Mouse (Mus musculus) lung, postnatal 0 days (tissue): Measurements from ENCODE around the gene A030003K21Rik. TPM values are rescaled to one million over a fixed set of nuclear protein-coding genes. Genes with fewer than 3 reads are reported as not detected.
"Not testable (repeated sequence)": the region's sequence is repeated elsewhere in the genome, so short reads cannot be mapped to it uniquely, and the experiment has no call there.

Experiments
- ATAC-seq: fragments of 200-750 bp; cut with Nextera tagmentation; 2 replicates; pipeline ENCODE4 v1.8.0; 2017; ENCODE audit warnings: moderate library complexity
- DNase-seq: peaks from one replicate; pipeline ENCODE4 v3.0.0-alpha.2; 2016; ENCODE audit warnings: low spot score
- H3K27ac ChIP-seq: fragments of 300-500 bp; sonication (generic); 2 replicates; pipeline ENCODE4 v1.5.1; 2014; ENCODE audit warnings: antibody characterized with exemption, mild to moderate bottlenecking, low read length, mixed read lengths
- H3K27me3 ChIP-seq: fragments of 300-500 bp; sonication (generic); replicated peaks from 2 replicates; pipeline ENCODE4 v1.6.1; 2014; ENCODE audit warnings: low read length, mixed read lengths; ENCODE audit not compliant: insufficient read depth
- H3K36me3 ChIP-seq: fragments of 300-500 bp; sonication (generic); 2 replicates; pipeline ENCODE4 v1.6.1; 2014; ENCODE audit warnings: low read length, mixed read lengths; ENCODE audit not compliant: insufficient read depth
- H3K4me1 ChIP-seq: fragments of 300-500 bp; sonication (generic); 2 replicates; pipeline ENCODE4 v1.6.1; 2014; ENCODE audit warnings: antibody characterized with exemption, low read depth, low read length, mixed read lengths; ENCODE audit not compliant: insufficient read depth
- H3K4me2 ChIP-seq: fragments of 300-500 bp; sonication (generic); replicated peaks from 2 replicates; pipeline ENCODE4 v1.6.1; 2014; ENCODE audit warnings: low read depth, mild to moderate bottlenecking, low read length, moderate library complexity, mixed read lengths
- H3K4me3 ChIP-seq: fragments of 300-500 bp; sonication (generic); 2 replicates; pipeline ENCODE4 v1.5.1; 2014; ENCODE audit warnings: low read depth, low read length
- H3K9ac ChIP-seq: fragments of 300-500 bp; sonication (generic); replicated peaks from 2 replicates; pipeline ENCODE4 v1.6.1; 2014; ENCODE audit warnings: low read depth, mild to moderate bottlenecking
- H3K9me3 ChIP-seq: fragments of 300-500 bp; sonication (generic); 2 replicates; pipeline ENCODE4 v1.6.1; 2016; ENCODE audit warnings: low read length, mixed read lengths
- CTCF ChIP-seq: IDR thresholded peaks from 2 replicates; pipeline ENCODE4 v1.5.1; 2016; ENCODE audit warnings: antibody characterized with exemption, mild to moderate bottlenecking
- EP300 ChIP-seq: IDR thresholded peaks from 2 replicates; pipeline ENCODE4 v1.6.1; 2016; ENCODE audit warnings: antibody characterized with exemption, mild to moderate bottlenecking, control low read depth
- WGBS: fragments of 180-500 bp; shearing (Covaris S2); extraction: QIAGEN DNeasy Blood & Tissue Kit; methylation state at CpG from one replicate; pipeline ENCODE4 v1.1.7; 2014; 5-methylcytosine and 5-hydroxymethylcytosine counted together
- polyA plus RNA-seq: library from polyadenylated mRNA; unstranded; fragments of >200 nt; fragmentation: Nextera tagmentation; extraction: Ambion mirVana; gene quantifications from 2 replicates; pipeline ENCODE4 v1.2.1, GENCODE M21; 2015

A030003K21Rik gene
- polyA plus RNA-seq, 1 experiment from 2014 or later: not detected

DNA sequence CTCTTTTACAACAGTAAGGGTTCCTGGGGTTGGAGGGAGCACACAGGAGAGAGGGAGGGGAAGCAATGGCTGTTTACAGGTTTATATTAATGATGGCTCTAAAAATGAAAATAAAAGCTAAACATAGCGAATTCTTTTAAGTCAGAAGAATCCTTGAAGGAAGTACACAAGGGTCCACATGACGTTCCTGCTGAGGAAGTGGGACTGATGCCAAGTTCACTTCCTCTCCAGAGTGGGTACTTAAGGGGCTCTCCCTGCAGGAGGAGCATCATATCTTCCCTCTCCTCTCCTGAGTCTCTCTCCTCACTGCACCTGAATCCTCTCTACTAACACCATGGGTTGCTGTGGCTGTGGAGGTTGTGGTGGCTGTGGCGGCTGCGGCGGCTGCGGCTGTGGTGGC is 18.5 kb downstream of the A030003K21Rik start, which contains the start of gene A030014E15Rik:
TSS of gene A030014E15Rik (plus strand) at position 268 of the 400 bp plus-strand sequence.
- Histone ChIP-seq H3K27me3 (no peaks in the 10 kb centered on the region), H3K4me1 (no peaks in the 10 kb centered on the region), H3K4me2 (no peak within 1 kb of the TSS), H3K9ac (no peak within 1 kb of the TSS), H3K4me3 (no peak within 1 kb of the TSS), H3K36me3 (no peaks in the 10 kb centered on the region), H3K9me3 (no peaks in the 10 kb centered on the region), H3K27ac (no peak within 1 kb of the TSS)
- DNase-seq (peak; percentile 14), ATAC-seq (peak; percentile 50; the same call in 1 of the 2 replicates)
- TF ChIP-seq EP300: no peak
- TF ChIP-seq CTCF: no peak; the same call in 1 of the 2 replicates
- WGBS: 61% methylated on average over 6 of the region's 6 CpGs

DNA sequence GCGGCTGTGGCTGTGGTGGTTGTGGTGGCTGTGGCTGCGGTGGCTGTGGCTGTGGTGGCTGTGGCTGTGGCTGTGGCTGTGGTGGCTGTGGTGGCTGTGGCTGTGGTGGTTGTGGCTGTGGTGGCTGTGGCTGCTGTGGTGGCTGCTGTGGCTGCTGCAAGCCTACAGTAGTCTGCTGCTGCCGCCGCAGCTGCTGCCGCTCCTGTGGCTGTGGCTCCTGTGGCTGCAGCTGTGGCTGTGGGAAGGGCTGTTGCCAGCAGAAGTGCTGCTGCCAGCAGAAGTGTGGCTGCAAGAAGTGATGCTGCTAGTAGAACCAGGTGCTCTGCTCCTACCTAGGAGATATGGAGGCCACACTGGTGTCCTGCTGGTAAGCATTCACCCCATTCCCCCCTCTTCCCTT is 29.8 kb downstream of the A030003K21Rik start:
- not testable (repeated sequence) for H3K9me3 ChIP-seq, DNase-seq, ATAC-seq, H3K27ac ChIP-seq, H3K9ac ChIP-seq, H3K36me3 ChIP-seq, H3K4me1 ChIP-seq, H3K27me3 ChIP-seq, H3K4me3 ChIP-seq, H3K4me2 ChIP-seq
- WGBS: 96% methylated on average over 5 of the region's 5 CpGs

DNA sequence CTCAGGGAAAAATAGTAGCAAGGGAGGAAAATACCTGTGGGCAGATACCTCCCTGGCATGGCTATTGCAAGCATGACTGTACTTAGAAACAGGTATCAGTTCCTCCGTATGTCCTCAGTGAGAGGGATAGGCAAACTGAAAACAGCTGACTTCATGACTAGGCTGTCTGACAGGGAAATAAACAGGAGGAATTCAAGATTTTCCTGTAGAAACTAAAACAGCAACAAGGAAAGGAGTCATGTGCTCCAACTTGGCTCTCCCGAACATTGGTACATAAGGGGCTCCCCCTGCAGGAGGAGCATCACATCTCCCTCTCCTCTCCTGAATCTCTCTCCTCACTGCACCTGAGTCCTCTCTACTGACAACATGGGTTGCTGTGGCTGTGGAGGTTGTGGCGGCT is 30.2 kb downstream of the A030003K21Rik start, which contains the start of gene A030005L19Rik:
TSS of gene A030005L19Rik (plus strand) at position 301 of the 400 bp plus-strand sequence.
- H3K4me1 ChIP-seq: no peaks in the 10 kb centered on the region
- no peaks in the 10 kb centered on the region for H3K27me3 ChIP-seq
- H3K27ac ChIP-seq: no peak within 1 kb of the TSS
- H3K9me3 ChIP-seq: no peaks in the 10 kb centered on the region
- ATAC-seq: no peak
- peak; percentile 45 for TF ChIP-seq CTCF
- no peak for TF ChIP-seq EP300
- H3K36me3 ChIP-seq: no peaks in the 10 kb centered on the region
- 81% methylated on average over 3 of the region's 3 CpGs for whole genome bisulfite sequencing
- no peak within 1 kb of the TSS for H3K4me2 ChIP-seq
- H3K9ac ChIP-seq: no peak within 1 kb of the TSS
- H3K4me3 ChIP-seq: no peak within 1 kb of the TSS
- DNase-seq: no peak

DNA sequence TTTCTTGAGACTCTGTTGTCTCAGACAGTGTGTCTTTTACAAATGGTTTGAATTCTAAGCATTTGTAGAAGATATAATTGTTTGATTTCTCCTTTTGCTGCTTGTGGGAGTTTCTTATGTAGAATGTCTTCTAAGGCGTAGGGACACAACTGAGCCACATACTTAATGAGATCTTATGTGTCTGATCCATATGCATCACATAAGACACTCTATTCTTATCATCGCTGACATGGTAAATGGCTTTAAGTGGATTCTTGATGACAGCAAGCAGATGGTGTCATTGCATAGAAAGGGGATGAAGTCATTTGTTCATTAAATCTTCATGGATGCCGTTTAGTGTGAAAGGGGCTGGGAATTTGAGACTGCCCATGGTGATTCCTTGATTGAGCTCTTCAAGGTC is 37.3 kb downstream of the A030003K21Rik start:
- DNase-seq (no peak), ATAC-seq (no peak)
- H3K9ac ChIP-seq: no peak overlapping the region
- TF ChIP-seq EP300 (no peak), CTCF (no peak)
- no peak overlapping the region for H3K4me2 ChIP-seq
- H3K4me1 ChIP-seq: no peaks in the 10 kb centered on the region
- no peak overlapping the region for H3K27ac ChIP-seq
- 0 out of 2 replicates have a peak, but pooled peaks cover 6% of the 10 kb centered on the region for H3K36me3 ChIP-seq
- H3K4me3 ChIP-seq: no peak overlapping the region
- 76% methylated on average over 3 of the region's 3 CpGs for WGBS
- no peaks in the 10 kb centered on the region for H3K9me3 ChIP-seq
- H3K27me3 ChIP-seq: no peaks in the 10 kb centered on the region

DNA sequence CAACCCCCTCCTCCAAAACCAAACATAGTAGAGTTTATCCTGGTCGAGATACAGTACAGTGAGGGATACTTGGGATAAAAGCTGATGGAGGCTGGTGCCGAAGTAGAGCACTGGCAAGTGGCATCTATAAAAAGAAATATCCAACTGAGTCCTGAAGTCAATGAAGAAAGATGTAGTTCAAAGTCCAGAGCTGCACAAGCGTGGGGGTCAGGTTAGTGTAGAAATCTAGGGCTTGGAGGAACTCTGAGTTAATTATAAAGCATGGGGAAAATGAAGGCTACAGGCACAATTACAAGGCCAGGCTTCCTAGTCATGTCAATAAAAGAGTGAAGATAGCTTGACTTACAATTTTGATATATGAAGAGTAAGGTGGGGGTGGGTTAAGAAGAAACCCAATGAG is 42.0 kb downstream of the A030003K21Rik start:
- no peak overlapping the region for H3K4me3 ChIP-seq
- no peak for TF ChIP-seq EP300
- no peak for TF ChIP-seq CTCF
- H3K4me1 ChIP-seq: no peaks in the 10 kb centered on the region
- peaks cover 10% of the 10 kb centered on the region; the same call in 1 of the 2 replicates for H3K36me3 ChIP-seq
- H3K4me2 ChIP-seq: no peak overlapping the region
- H3K9me3 ChIP-seq: no peaks in the 10 kb centered on the region
- H3K27me3 ChIP-seq: no peaks in the 10 kb centered on the region
- H3K27ac ChIP-seq: no peak overlapping the region
- no peak for ATAC-seq
- DNase-seq: no peak
- 96% methylated on average over 3 of the region's 3 CpGs for WGBS
- H3K9ac ChIP-seq: no peak overlapping the region

DNA sequence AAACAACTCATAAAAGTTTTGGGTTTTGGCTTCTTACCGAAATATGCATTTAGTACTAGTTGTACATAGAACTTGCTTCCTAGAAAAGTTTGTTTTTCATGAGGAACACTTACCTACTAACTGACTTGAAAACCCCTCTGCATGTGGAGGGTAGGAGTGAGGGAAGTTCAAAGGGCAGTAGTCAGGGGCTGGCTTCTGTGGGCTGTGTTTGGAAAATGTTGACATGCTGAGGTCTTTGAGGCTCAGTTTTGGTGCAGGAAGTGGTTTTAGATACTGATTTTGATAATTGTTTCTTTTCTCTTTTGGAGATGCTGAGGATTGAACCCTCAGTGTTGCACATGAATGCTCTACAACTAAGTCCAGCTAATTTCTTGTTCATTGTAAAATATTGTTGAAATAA is 42.6 kb downstream of the A030003K21Rik start:
- peaks cover 10% of the 10 kb centered on the region; the same call in 1 of the 2 replicates for H3K36me3 ChIP-seq
- DNase-seq (no peak), ATAC-seq (no peak)
- no peak overlapping the region for H3K9ac ChIP-seq
- TF ChIP-seq CTCF (no peak), EP300 (no peak)
- WGBS: 96% methylated on average over 1 of the region's 1 CpGs
- no peak overlapping the region for H3K4me2 ChIP-seq
- no peaks in the 10 kb centered on the region for H3K4me1 ChIP-seq
- no peak overlapping the region for H3K27ac ChIP-seq
- H3K27me3 ChIP-seq: no peaks in the 10 kb centered on the region
- no peak overlapping the region for H3K4me3 ChIP-seq
- H3K9me3 ChIP-seq: no peaks in the 10 kb centered on the region

DNA sequence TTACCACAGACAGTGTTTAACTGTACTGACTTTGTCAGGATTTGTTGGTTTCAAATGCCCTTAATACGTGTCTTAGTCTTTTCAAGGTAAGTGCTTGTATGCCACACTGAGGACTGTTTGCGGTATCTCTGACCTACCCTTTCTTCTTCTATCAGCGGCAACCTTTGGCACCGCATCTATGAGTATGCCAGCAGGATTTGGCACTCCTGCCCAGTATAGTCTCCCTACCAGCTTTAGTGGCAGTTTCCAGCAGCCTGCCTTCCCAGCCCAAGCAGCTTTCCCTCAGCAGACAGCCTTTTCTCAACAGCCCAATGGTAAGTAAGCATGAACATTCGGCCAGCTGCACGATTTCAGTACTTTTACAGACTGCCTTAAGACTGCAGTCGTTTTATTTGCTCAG is 49.9 kb downstream of the A030003K21Rik start:
- 91% methylated on average over 7 of the region's 7 CpGs for WGBS
- no peaks in the 10 kb centered on the region for H3K27me3 ChIP-seq
- H3K9me3 ChIP-seq: no peaks in the 10 kb centered on the region
- H3K36me3 ChIP-seq: peaks cover 7% of the 10 kb centered on the region; the same call in 1 of the 2 replicates
- no peak overlapping the region for H3K4me2 ChIP-seq
- no peak overlapping the region for H3K27ac ChIP-seq
- DNase-seq (no peak), ATAC-seq (no peak)
- no peak overlapping the region for H3K4me3 ChIP-seq
- TF ChIP-seq CTCF (no peak), EP300 (no peak)
- H3K4me1 ChIP-seq: no peaks in the 10 kb centered on the region
- H3K9ac ChIP-seq: no peak overlapping the region

Other genes starting within 250 kb of the A030003K21Rik start
- 170 and 180 TPM in 2 replicates for gene Mff, start 218.5 kb downstream of the A030003K21Rik start, polyA plus RNA-seq
- gene Tm4sf20, start 174.9 kb downstream of the A030003K21Rik start, polyA plus RNA-seq: 0.07 TPM in 1 of 2 replicates, not detected in the other
- gene Gm47791, start 172.1 kb downstream of the A030003K21Rik start, polyA plus RNA-seq: not detected in 2 replicates
- gene Agfg1, start 103.9 kb downstream of the A030003K21Rik start, polyA plus RNA-seq: 28.3 and 34.8 TPM in 2 replicates
- not detected in 2 replicates for gene A030005L19Rik, start 30.1 kb downstream of the A030003K21Rik start, polyA plus RNA-seq
- not detected in 2 replicates for gene A030014E15Rik, start 18.5 kb downstream of the A030003K21Rik start, polyA plus RNA-seq
- not detected in 2 replicates for gene Gm6217, start 12.0 kb downstream of the A030003K21Rik start, polyA plus RNA-seq
- not detected in 2 replicates for gene Gm7544, start 12.6 kb upstream of the A030003K21Rik start, polyA plus RNA-seq
- gene Gm47955, start 16.9 kb upstream of the A030003K21Rik start, polyA plus RNA-seq: not detected in 2 replicates
- not detected in 2 replicates for gene Gm47959, start 57.2 kb upstream of the A030003K21Rik start, polyA plus RNA-seq
- 2.1 and 2.5 TPM in 2 replicates for gene Slc19a3, start 95.1 kb upstream of the A030003K21Rik start, polyA plus RNA-seq
- not detected in 2 replicates for gene Krtap28-10, start 99.1 kb upstream of the A030003K21Rik start, polyA plus RNA-seq
- gene Gm47969, start 101.5 kb upstream of the A030003K21Rik start, polyA plus RNA-seq: 0.45 and 1.0 TPM in 2 replicates
- gene A030005K14Rik, start 116.0 kb upstream of the A030003K21Rik start, polyA plus RNA-seq: not detected in 2 replicates
- gene Krtap28-13, start 117.5 kb upstream of the A030003K21Rik start, polyA plus RNA-seq: 0.16 TPM in 1 of 2 replicates, not detected in the other
- 0.37 and 41.3 TPM in 2 replicates for gene Ccl20, start 173.4 kb upstream of the A030003K21Rik start, polyA plus RNA-seq
- 1.1 and 2.3 TPM in 2 replicates for gene Daw1, start 216.4 kb upstream of the A030003K21Rik start, polyA plus RNA-seq